Mouse (Mus musculus): Measurements from ENCODE around the gene Mtg2. TPM values are rescaled to one million over a fixed set of nuclear protein-coding genes. Genes with fewer than 3 reads are reported as not detected.

The Mtg2 gene
- polyA plus RNA-seq, 1 experiment from 2014 or later = 11.1 TPM

DNA sequence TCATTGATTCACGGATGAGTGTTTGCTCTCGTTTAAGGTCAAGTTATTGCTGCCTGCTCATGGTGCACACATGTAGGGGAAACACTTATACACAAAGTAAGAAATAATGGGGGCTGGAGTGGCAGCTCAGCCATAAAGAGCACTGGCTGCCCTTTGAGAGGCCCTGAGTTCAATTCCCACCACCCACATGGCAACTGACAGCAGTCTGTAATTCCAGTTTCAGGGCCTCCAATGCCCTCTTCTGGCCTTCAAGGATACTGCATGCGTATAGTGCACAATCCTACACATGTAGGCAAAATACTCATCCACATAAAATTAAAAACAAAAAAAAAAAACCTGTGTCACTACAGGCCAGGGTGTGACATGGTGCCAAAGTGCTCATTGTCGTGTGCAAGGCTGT lies 17.1 kb downstream of the Mtg2 start:
- H3K9ac ChIP-seq = no peak overlapping the region
- 76% methylated on average over 4 of the region's 4 CpGs for WGBS (ENCODE audit: insufficient replicate concordance)
- no peaks in the 10 kb centered on the region for H3K36me3 ChIP-seq (replicated peaks)
- no peak overlapping the region for H3K4me3 ChIP-seq (replicated peaks)
- H3K9me3 ChIP-seq (replicated peaks) = no peaks in the 10 kb centered on the region
- no peak overlapping the region for H3K4me2 ChIP-seq
- ATAC-seq (ENCODE audit: insufficient read depth) = no peak
- no peak overlapping the region for H3K27ac ChIP-seq (replicated peaks)
- no peaks in the 10 kb centered on the region for H3K4me1 ChIP-seq (replicated peaks)
- H3K27me3 ChIP-seq = no peaks in the 10 kb centered on the region

GRCm38 (mm10) chr2:180090285-180090684 lies 19.9 kb downstream of the Mtg2 start:
- Histone ChIP-seq H3K4me1 (replicated peaks) (no peaks in the 10 kb centered on the region), H3K27me3 (0 out of 2 replicates have a peak, but pooled peaks cover under 1% of the 10 kb centered on the region)
- ATAC-seq (ENCODE audit: insufficient read depth) = no peak

DNA sequence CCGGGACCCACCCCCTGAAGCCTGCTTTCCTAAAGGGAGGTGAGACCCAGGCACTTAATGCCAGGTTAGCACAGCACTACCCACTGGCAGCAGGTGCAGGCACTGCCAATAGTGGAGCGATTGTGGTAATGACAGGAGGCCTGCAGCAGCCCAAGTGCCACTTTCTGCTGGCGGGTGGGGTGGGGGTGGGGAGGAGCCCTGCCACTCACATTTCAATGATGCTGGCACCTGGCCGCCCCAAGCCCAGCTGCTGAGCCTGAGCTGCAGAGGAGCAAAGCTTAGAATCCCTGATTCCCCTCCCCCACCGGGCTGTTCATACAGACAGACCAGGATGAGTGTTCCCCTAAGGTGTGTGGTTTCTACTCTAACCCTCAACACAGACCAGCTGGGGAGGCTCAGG lies 25.3 kb downstream of the Mtg2 start:
- Histone ChIP-seq H3K27ac (replicated peaks) (no peak overlapping the region), H3K4me3 (replicated peaks) (no peak overlapping the region), H3K9me3 (replicated peaks) (no peaks in the 10 kb centered on the region), H3K4me2 (no peak overlapping the region), H3K27me3 (peaks cover 49% of the 10 kb centered on the region), H3K36me3 (replicated peaks) (no peaks in the 10 kb centered on the region), H3K9ac (no peak overlapping the region), H3K4me1 (replicated peaks) (peaks cover 7% of the 10 kb centered on the region; the same call in 1 of the 2 replicates)
- whole genome bisulfite sequencing (ENCODE audit: insufficient replicate concordance) = 22% methylated on average over 5 of the region's 5 CpGs
- no peak for ATAC-seq (ENCODE audit: insufficient read depth)

More at GRCm38 (mm10) chr2:180090285-180090684, 19.9 kb downstream of the Mtg2 start:
- Histone ChIP-seq H3K9me3 (replicated peaks) (no peaks in the 10 kb centered on the region), H3K4me3 (replicated peaks) (no peak overlapping the region), H3K9ac (no peak overlapping the region), H3K4me2 (no peak overlapping the region), H3K36me3 (replicated peaks) (no peaks in the 10 kb centered on the region), H3K27ac (replicated peaks) (no peak overlapping the region)
- WGBS (ENCODE audit: insufficient replicate concordance) = 56% methylated on average over 11 of the region's 11 CpGs

DNA sequence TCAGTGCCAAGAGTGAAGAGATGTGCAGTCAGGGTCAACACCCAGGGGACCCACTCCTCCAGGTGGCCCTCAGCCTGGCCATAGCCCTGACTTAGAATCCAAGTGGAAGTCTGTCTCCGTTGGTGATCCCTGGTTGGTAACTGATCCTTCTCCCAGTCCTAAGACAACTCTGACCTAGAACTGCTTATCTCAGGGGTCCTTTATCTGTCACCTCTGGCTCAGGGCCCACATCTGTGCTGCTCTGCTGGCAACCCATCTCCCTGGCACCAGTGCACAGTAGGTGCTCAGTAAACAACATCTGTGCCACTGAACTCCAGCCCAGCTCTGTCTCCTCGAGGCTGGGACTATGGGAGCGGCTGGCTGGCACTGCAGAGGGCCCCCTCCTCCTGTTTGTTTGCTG lies 27.2 kb downstream of the Mtg2 start:
- Histone ChIP-seq H3K4me3 (replicated peaks) (no peak overlapping the region), H3K4me1 (replicated peaks) (peaks cover 7% of the 10 kb centered on the region; the same call in 1 of the 2 replicates), H3K36me3 (replicated peaks) (no peaks in the 10 kb centered on the region), H3K9ac (no peak overlapping the region), H3K27me3 (peaks cover 67% of the 10 kb centered on the region), H3K27ac (replicated peaks) (no peak overlapping the region), H3K4me2 (no peak overlapping the region), H3K9me3 (replicated peaks) (no peaks in the 10 kb centered on the region)
- 30% methylated on average over 3 of the region's 3 CpGs for WGBS (ENCODE audit: insufficient replicate concordance)
- ATAC-seq (ENCODE audit: insufficient read depth) = no peak

DNA sequence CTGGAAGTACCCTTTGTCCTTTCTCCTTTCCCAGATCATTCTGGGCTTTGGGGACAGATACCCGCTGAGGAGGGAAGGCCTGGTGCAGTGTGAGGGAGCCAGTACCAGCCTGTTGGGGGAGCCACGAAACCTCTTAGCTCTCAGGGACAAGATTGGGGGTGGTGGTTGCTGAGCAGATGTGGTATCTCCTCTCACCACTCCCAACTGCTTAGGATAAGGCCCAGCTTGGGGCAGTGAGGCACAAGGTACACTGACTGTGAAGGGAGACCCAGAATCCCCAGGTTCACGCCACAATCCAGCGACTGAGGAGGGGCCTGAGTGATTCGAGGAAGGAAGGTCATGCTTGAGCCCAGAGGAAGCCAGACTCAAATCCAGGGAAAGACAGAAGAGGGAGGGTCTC lies 27.8 kb downstream of the Mtg2 start:
- WGBS (ENCODE audit: insufficient replicate concordance) = 6% methylated on average over 5 of the region's 5 CpGs
- Histone ChIP-seq H3K9me3 (replicated peaks) (no peaks in the 10 kb centered on the region), H3K4me3 (replicated peaks) (no peak overlapping the region), H3K27ac (replicated peaks) (no peak overlapping the region), H3K36me3 (replicated peaks) (no peaks in the 10 kb centered on the region), H3K4me1 (replicated peaks) (peaks cover 7% of the 10 kb centered on the region; the same call in 1 of the 2 replicates), H3K27me3 (peaks cover 73% of the 10 kb centered on the region), H3K9ac (no peak overlapping the region), H3K4me2 (no peak overlapping the region)
- peak; percentile 51 for ATAC-seq (ENCODE audit: insufficient read depth)

- peaks cover 19% of the 10 kb centered on the region for H3K4me1 ChIP-seq (replicated peaks)
- H3K4me3 ChIP-seq (replicated peaks) = no peak overlapping the region
- peaks cover 87% of the 10 kb centered on the region for H3K27me3 ChIP-seq
- ATAC-seq (ENCODE audit: insufficient read depth) = no peak
- no peaks in the 10 kb centered on the region for H3K36me3 ChIP-seq (replicated peaks)
- no peak overlapping the region for H3K4me2 ChIP-seq
- no peak overlapping the region for H3K27ac ChIP-seq (replicated peaks)
- no peaks in the 10 kb centered on the region for H3K9me3 ChIP-seq (replicated peaks)
- WGBS (ENCODE audit: insufficient replicate concordance) = 4% methylated on average over 15 of the region's 15 CpGs
- no peak overlapping the region for H3K9ac ChIP-seq
Observed at GRCm38 (mm10) chr2:180099529-180099928, 29.1 kb downstream of the Mtg2 start.

- H3K27ac ChIP-seq (replicated peaks) = no peak overlapping the region
- H3K36me3 ChIP-seq (replicated peaks) = no peaks in the 10 kb centered on the region
- H3K4me2 ChIP-seq = peak overlapping the region; percentile 75
- no peak for ATAC-seq (ENCODE audit: insufficient read depth)
- WGBS (ENCODE audit: insufficient replicate concordance) = 4% methylated on average over 57 of the region's 57 CpGs
- H3K4me3 ChIP-seq (replicated peaks) = peak overlapping the region; percentile 52
- H3K4me1 ChIP-seq (replicated peaks) = peaks cover 18% of the 10 kb centered on the region
- no peaks in the 10 kb centered on the region for H3K9me3 ChIP-seq (replicated peaks)
- H3K27me3 ChIP-seq = peaks cover 94% of the 10 kb centered on the region
- no peak overlapping the region for H3K9ac ChIP-seq
Observed at GRCm38 (mm10) chr2:180103151-180103977, 33.0 kb downstream of the Mtg2 start.

DNA sequence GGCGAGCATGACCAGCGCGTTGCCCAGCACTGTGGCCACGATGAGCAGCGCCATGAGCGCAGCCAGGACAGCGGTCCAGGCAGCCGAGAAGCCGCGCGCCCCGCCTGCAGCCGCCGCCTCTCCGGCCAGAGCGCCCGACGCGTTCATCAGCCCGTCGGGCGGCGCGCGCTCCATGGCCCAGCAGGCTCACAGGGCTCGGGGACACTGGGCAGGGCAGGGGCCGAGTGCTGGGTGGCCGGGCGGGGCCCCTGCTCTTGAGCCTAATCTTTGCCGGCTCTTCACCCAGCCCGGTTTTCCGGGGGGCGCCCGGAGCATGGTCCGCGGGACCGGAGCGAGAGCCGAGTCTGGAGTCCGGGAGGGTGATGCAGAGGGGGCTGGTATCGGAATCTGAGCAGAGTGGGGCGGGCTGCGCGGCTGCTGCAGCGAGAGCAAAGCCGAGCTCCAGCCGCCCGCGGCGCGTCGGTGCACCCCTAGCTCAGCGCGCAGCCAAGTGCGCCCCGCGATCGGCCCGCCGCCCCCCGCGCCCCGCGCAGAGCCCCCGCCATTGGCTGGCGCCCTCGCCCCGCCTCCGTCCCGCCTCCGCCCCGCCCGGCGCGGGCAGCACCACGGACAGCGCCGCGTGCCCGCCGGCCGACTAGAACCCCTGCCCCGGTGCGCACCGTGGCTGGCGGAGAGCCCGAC lies 33.7 kb downstream of the Mtg2 start, which contains the start of gene Hrh3:
Gene Hrh3, minus strand, starts transcription at position 511 of the 681 bp plus-strand sequence.
- under 1% methylated on average over 84 of the region's 87 CpGs for WGBS (ENCODE audit: insufficient replicate concordance)
- H3K36me3 ChIP-seq (replicated peaks) = no peaks in the 10 kb centered on the region
- peaks cover 87% of the 10 kb centered on the region for H3K27me3 ChIP-seq
- peak within 1 kb of the TSS; percentile 75 for H3K4me2 ChIP-seq
- H3K9ac ChIP-seq = no peak within 1 kb of the TSS
- ATAC-seq (ENCODE audit: insufficient read depth) = peak; percentile 70
- H3K27ac ChIP-seq (replicated peaks) = no peak within 1 kb of the TSS
- no peaks in the 10 kb centered on the region for H3K9me3 ChIP-seq (replicated peaks)
- peaks cover 18% of the 10 kb centered on the region for H3K4me1 ChIP-seq (replicated peaks)
- H3K4me3 ChIP-seq (replicated peaks) = peak within 1 kb of the TSS; percentile 52

- no peaks in the 10 kb centered on the region for H3K36me3 ChIP-seq (replicated peaks)
- no peak overlapping the region for H3K9ac ChIP-seq
- H3K27me3 ChIP-seq = peaks cover 80% of the 10 kb centered on the region
- H3K27ac ChIP-seq (replicated peaks) = no peak overlapping the region
- H3K4me1 ChIP-seq (replicated peaks) = peaks cover 15% of the 10 kb centered on the region
- H3K4me3 ChIP-seq (replicated peaks) = peak overlapping the region; percentile 52; the same call in 1 of the 2 replicates
- H3K9me3 ChIP-seq (replicated peaks) = no peaks in the 10 kb centered on the region
- ATAC-seq (ENCODE audit: insufficient read depth) = peak; percentile 33; the same call in 1 of the 2 replicates
- WGBS (ENCODE audit: insufficient replicate concordance) = 8% methylated on average over 24 of the region's 24 CpGs
- peak overlapping the region; percentile 75 for H3K4me2 ChIP-seq
Observed at GRCm38 (mm10) chr2:180104659-180105377, 34.4 kb downstream of the Mtg2 start.

GRCm38 (mm10) chr2:180105441-180106190 lies 35.2 kb downstream of the Mtg2 start:
- WGBS (ENCODE audit: insufficient replicate concordance) = 28% methylated on average over 8 of the region's 8 CpGs
- H3K4me2 ChIP-seq = no peak overlapping the region
- H3K9ac ChIP-seq = no peak overlapping the region
- peaks cover 15% of the 10 kb centered on the region for H3K4me1 ChIP-seq (replicated peaks)
- no peak overlapping the region for H3K4me3 ChIP-seq (replicated peaks)
- no peak overlapping the region for H3K27ac ChIP-seq (replicated peaks)
- no peak for ATAC-seq (ENCODE audit: insufficient read depth)
- H3K9me3 ChIP-seq (replicated peaks) = no peaks in the 10 kb centered on the region
- H3K27me3 ChIP-seq = peaks cover 76% of the 10 kb centered on the region
- H3K36me3 ChIP-seq (replicated peaks) = no peaks in the 10 kb centered on the region

Measured in liver, embryonic 15.5 days (tissue).